Mouse (Mus musculus) bone marrow macrophage, adult 2 months (primary cell): ENCODE data around the gene Sv2b.

Source experiments
- CTCF ChIP-seq: IDR thresholded peaks from 2 replicates; pipeline ENCODE4 v1.5.1; 2012; ENCODE audit warnings: low read depth, mild to moderate bottlenecking, low read length, moderate library complexity
- POLR2A ChIP-seq: IDR thresholded peaks from 2 replicates; pipeline ENCODE4 v1.6.1; 2012; ENCODE audit warnings: mild to moderate bottlenecking, low read depth, low read length, borderline replicate concordance

GRCm38 (mm10) chr7:75282951-75283350 is 26.1 kb downstream of the Sv2b start:
- TF ChIP-seq CTCF (no peak), POLR2A (no peak)
